Mouse (Mus musculus): ENCODE measurements around the gene Rwdd3. TPM values are rescaled to one million over a fixed set of nuclear protein-coding genes. Genes with fewer than 3 reads are reported as not detected.

The Rwdd3 gene
- 21.1 TPM for polyA plus RNA-seq (2014; fragmentation: Illumina TruSeq; extraction: RNeasy Lipid Tissue Mini Kit (QIAGEN cat#74804))

GRCm38 (mm10) chr3:121171243-121171871, at the start of gene Rwdd3:
TSS of gene Rwdd3 (minus strand) at chr3:121171695.

Other genes starting within 250 kb of the Rwdd3 start
- gene Tmem56, start 111.4 kb upstream of the Rwdd3 start, polyA plus RNA-seq (2014; fragmentation: Illumina TruSeq; extraction: RNeasy Lipid Tissue Mini Kit (QIAGEN cat#74804)) = 22.7 TPM
- gene Alg14, start 120.1 kb upstream of the Rwdd3 start, polyA plus RNA-seq (2014; fragmentation: Illumina TruSeq; extraction: RNeasy Lipid Tissue Mini Kit (QIAGEN cat#74804)) = 43.4 TPM